Mouse (Mus musculus) heart, embryonic 16.5 days (tissue): ENCODE results near the gene B3galt2. TPM values are rescaled to one million over a fixed set of nuclear protein-coding genes. Genes with fewer than 3 reads are reported as not detected.
"Not testable (repeated sequence)": the region's sequence is repeated elsewhere in the genome, so short reads cannot be mapped to it uniquely, and the experiment has no call there.

ENCODE experiments used
- ATAC-seq: fragments of 200-750 bp; cut with Nextera tagmentation; replicated peaks from 2 replicates; pipeline ENCODE4 v1.8.0; 2017; ENCODE audit warnings: moderate number of reproducible peaks; ENCODE audit not compliant: insufficient read depth, low FRiP score; ENCODE audit errors: extremely low read depth
- H3K27ac ChIP-seq: fragments of 300-500 bp; sonication (generic); 2 replicates; pipeline ENCODE4 v1.5.1; 2014; ENCODE audit warnings: mild to moderate bottlenecking, low read length, control low read depth, moderate library complexity
- H3K27me3 ChIP-seq: fragments of 300-500 bp; sonication (generic); 2 replicates; pipeline ENCODE4 v1.6.1; 2014; ENCODE audit warnings: low read length, mixed read lengths; ENCODE audit not compliant: control insufficient read depth, insufficient read depth
- H3K36me3 ChIP-seq: fragments of 300-500 bp; sonication (generic); 2 replicates; pipeline ENCODE4 v1.6.1; 2014; ENCODE audit not compliant: control insufficient read depth, insufficient read depth
- H3K4me1 ChIP-seq: fragments of 300-500 bp; sonication (generic); 2 replicates; pipeline ENCODE4 v1.6.1; 2014; ENCODE audit warnings: low read length, mixed read lengths; ENCODE audit not compliant: control insufficient read depth, insufficient read depth
- H3K4me2 ChIP-seq: fragments of 300-500 bp; sonication (generic); 2 replicates; pipeline ENCODE4 v1.6.1; 2014; ENCODE audit warnings: low read depth, mild to moderate bottlenecking, control low read depth, low read length
- H3K4me3 ChIP-seq: fragments of 300-500 bp; sonication (generic); 2 replicates; pipeline ENCODE4 v1.5.1; 2014; ENCODE audit warnings: mild to moderate bottlenecking, control low read depth, low read length
- H3K9ac ChIP-seq: fragments of 300-500 bp; sonication (generic); 2 replicates; pipeline ENCODE4 v1.6.1; 2014; ENCODE audit warnings: low read length, control low read depth
- H3K9me3 ChIP-seq: fragments of 300-500 bp; sonication (generic); replicated peaks from 2 replicates; pipeline ENCODE4 v1.6.1; 2016; ENCODE audit warnings: low read length; ENCODE audit not compliant: control insufficient read depth
- WGBS: fragments of 180-500 bp; shearing (Covaris S2); extraction: QIAGEN DNeasy Blood & Tissue Kit; methylation state at CpG from one replicate; pipeline ENCODE4 v1.1.7; 2014; 5-methylcytosine and 5-hydroxymethylcytosine counted together
- polyA plus RNA-seq: library from polyadenylated mRNA; unstranded; fragments of >200 nt; fragmentation: Nextera tagmentation; extraction: Ambion mirVana; gene quantifications from 2 replicates; pipeline ENCODE4 v1.2.1, GENCODE M21; 2015

B3galt2 gene
- polyA plus RNA-seq, 1 experiment from 2014 or later, result 0.12 TPM

DNA sequence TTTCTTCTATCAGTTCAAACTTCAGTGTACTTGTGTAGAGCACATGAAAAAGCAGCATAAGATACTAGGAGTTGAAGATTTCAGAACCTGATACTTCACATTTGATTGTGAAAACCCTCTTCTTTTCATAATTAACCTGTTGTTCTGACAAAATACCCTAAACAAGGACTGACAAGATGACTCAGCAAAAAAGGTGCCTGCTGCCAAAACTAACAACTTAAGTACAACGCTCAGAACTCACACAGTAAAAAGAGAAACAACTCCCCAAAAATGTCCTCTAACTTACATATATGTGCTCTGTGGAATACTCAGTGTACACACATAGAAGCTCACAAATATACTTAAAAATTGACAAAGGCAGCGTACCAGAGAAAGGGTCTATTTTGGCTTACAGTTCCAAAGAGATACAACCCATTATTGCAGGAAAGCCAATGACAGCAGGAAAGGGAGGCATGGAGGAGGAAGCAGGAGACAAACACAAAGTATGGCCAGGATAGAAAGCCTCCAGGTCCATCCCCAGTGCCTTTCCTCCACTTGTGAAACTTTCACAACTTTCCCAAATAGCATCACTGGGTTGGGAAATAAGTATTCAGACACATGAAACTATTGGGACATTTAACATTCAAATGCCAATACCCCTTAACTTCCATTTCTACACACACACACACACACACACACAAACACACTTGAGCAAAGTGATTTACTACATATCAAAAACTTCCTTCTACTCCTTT is 7.4 kb upstream of the B3galt2 start:
- no peak for ATAC-seq
- Histone ChIP-seq H3K4me3 (no peak overlapping the region), H3K36me3 (no peaks in the 10 kb centered on the region), H3K4me2 (no peak overlapping the region), H3K9ac (no peak overlapping the region), H3K4me1 (no peaks in the 10 kb centered on the region), H3K27ac (no peak overlapping the region), H3K9me3 (no peaks in the 10 kb centered on the region), H3K27me3 (no peaks in the 10 kb centered on the region)
- 78% methylated on average over 2 of the region's 2 CpGs for WGBS

DNA sequence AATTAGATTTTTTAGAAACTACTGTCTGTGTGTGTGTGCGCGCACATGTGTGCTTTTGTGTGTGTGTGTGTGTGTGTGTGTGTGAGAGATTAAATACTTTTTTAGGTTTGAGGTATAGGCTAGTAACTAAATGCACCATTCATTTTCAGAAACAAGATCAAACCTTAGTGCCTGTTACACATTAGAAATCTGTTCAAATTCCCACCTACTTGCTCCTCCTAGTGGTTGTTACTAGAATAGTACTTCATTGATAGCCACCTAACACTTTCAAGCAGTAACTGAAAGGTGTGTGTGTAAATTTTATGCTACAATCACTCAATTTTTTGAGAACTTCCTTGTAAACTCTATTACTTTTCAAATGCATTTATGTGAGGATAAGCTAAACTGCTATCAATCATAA is 3.8 kb downstream of the B3galt2 start:
- Histone ChIP-seq H3K4me1 (no peaks in the 10 kb centered on the region; the same call in 1 of the 2 replicates), H3K9me3 (no peaks in the 10 kb centered on the region), H3K27me3 (no peaks in the 10 kb centered on the region), H3K4me2 (no peak overlapping the region), H3K4me3 (no peak overlapping the region), H3K36me3 (no peaks in the 10 kb centered on the region), H3K9ac (no peak overlapping the region), H3K27ac (no peak overlapping the region)
- no peak for ATAC-seq
- WGBS, result 94% methylated on average over 2 of the region's 2 CpGs

DNA sequence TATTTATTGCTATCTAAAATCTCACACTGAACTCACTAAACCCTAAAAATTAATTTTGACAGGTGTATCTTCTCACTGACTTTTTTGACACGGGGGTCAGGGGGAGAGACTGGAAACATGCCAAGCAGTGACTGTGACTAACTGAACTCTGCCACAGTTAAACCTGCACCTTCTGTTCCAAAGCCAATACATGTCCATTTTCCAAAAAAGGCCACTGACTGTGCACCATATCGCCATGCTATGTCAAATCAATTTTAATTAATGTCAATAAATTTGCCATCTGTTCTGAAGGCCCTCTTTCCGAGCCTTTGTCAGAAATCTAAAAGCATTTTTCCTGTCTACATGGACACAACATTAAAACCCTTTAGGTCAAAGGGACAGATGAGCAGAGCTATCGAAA is 4.9 kb downstream of the B3galt2 start:
- Histone ChIP-seq H3K4me2 (no peak overlapping the region), H3K9ac (no peak overlapping the region), H3K36me3 (peaks cover 4% of the 10 kb centered on the region), H3K9me3 (no peaks in the 10 kb centered on the region), H3K4me1 (no peaks in the 10 kb centered on the region; the same call in 1 of the 2 replicates), H3K27me3 (no peaks in the 10 kb centered on the region), H3K27ac (no peak overlapping the region), H3K4me3 (no peak overlapping the region)
- 70% methylated on average over 4 of the region's 4 CpGs for WGBS
- ATAC-seq, result no peak

DNA sequence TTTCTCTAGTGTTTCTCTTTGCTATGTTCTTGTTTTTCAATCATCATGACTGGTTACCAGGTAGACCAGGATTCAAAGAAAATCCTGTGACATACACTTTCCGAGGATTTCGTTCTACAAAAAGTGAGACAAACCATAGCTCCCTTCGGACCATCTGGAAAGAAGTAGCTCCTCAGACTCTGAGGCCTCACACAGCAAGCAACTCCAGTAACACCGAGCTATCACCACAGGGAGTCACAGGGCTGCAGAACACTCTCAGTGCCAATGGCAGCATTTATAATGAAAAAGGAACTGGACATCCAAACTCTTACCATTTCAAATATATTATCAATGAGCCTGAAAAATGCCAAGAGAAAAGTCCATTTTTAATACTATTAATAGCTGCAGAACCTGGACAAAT is 5.8 kb downstream of the B3galt2 start:
- 84% methylated on average over 4 of the region's 4 CpGs for WGBS
- Histone ChIP-seq H3K4me1 (no peaks in the 10 kb centered on the region), H3K27ac (no peak overlapping the region), H3K9ac (no peak overlapping the region), H3K36me3 (peaks cover 5% of the 10 kb centered on the region), H3K9me3 (no peaks in the 10 kb centered on the region), H3K4me2 (no peak overlapping the region), H3K27me3 (no peaks in the 10 kb centered on the region), H3K4me3 (no peak overlapping the region)
- no peak for ATAC-seq

DNA sequence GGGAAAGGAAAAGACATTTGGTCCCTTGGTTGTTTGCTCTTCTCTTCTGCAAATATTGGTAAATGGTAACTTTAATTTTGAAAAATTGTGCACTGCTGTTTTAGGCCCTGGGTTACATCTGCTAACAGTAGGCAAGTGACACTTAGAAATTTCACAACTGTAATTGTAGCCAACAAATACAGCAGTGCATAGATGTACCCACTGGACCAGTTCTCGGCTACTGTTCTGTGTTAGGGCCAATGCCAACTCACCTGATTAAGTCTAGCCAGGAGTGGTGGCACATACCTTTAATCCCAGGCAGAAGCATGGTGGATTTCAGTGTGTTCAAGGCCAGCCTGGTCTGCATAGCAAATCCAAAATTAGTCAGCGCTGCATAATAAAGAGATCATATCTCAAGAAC is 9.9 kb downstream of the B3galt2 start:
- Histone ChIP-seq H3K4me1 (no peaks in the 10 kb centered on the region), H3K36me3 (peaks cover 10% of the 10 kb centered on the region), H3K9ac (no peak overlapping the region), H3K9me3 (no peaks in the 10 kb centered on the region), H3K27ac (no peak overlapping the region), H3K4me2 (no peak overlapping the region), H3K27me3 (no peaks in the 10 kb centered on the region), H3K4me3 (no peak overlapping the region)
- WGBS, result 92% methylated on average over 2 of the region's 2 CpGs
- no peak for ATAC-seq

DNA sequence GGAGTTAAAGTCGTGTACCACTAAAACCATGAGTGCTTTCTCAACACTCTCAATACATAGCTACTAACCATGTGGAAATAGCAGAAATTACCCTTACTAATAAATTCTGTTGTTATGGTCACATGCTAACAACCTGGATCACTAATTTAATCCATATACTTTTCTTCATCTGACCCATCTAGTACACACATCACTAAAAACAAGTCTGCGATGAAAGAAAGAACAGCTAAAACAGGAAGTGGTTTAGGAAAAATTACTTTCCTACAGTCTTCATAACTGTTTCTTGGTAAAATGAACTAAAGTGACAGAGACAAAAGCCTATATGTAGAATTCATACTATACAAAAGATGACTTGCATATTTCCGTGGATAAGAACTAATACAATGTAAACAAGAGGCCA is 13.2 kb downstream of the B3galt2 start:
- Histone ChIP-seq H3K4me1 (no peaks in the 10 kb centered on the region), H3K9me3 (no peaks in the 10 kb centered on the region), H3K36me3 (peaks cover 10% of the 10 kb centered on the region), H3K4me2 (no peak overlapping the region), H3K9ac (no peak overlapping the region), H3K4me3 (no peak overlapping the region), H3K27ac (no peak overlapping the region), H3K27me3 (no peaks in the 10 kb centered on the region)
- ATAC-seq, result no peak
- WGBS, result 85% methylated on average over 3 of the region's 3 CpGs

DNA sequence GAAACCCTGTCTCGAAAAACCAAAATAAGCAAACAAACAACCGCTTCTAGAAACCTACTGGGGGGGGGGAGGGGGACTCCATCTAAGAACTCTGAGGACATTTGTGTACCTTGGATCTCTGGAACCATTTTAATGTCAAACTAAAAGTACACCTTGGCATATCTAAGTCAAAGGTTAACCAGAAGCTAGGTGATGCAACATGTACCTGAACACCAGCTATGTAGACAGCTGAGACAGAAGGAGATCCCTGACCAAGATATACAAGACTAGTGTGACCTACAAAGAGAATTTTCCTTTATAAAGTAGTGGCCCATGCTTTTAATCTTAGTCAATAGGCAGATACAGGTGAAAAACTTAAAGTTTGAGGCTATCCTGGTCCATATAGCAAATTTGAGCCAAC is 22.7 kb downstream of the B3galt2 start:
- no peak for ATAC-seq
- Histone ChIP-seq H3K9ac (no peak overlapping the region), H3K9me3 (no peaks in the 10 kb centered on the region), H3K4me2 (no peak overlapping the region), H3K36me3 (peaks cover 3% of the 10 kb centered on the region; the same call in 1 of the 2 replicates), H3K4me1 (no peaks in the 10 kb centered on the region), H3K4me3 (no peak overlapping the region), H3K27ac (no peak overlapping the region), H3K27me3 (no peaks in the 10 kb centered on the region)
- WGBS, result 91% methylated on average over 2 of the region's 2 CpGs

DNA sequence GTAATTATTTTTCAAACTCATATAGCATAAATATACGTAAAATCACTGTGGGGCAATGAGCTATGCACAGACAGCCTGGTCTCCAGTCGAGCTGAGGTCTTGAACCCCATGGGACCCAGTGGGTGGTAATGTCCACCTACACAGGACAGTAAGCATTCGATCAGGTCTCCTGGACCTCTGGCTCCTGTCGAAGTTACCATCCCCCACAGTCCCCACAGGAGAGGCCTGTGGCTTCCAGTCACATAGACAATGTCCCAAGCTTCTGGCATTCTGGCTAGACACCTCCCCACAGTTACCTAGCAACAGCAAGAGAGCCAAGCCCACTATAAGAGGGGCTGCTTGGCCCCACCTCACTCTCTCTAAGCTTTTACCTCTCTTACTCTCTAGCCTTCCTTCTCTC is 24.3 kb downstream of the B3galt2 start:
- not testable (repeated sequence) for H3K27ac ChIP-seq, H3K9me3 ChIP-seq, H3K4me1 ChIP-seq, H3K4me3 ChIP-seq, H3K9ac ChIP-seq, ATAC-seq, H3K36me3 ChIP-seq, H3K4me2 ChIP-seq, H3K27me3 ChIP-seq
- 89% methylated on average over 4 of the region's 4 CpGs for WGBS

DNA sequence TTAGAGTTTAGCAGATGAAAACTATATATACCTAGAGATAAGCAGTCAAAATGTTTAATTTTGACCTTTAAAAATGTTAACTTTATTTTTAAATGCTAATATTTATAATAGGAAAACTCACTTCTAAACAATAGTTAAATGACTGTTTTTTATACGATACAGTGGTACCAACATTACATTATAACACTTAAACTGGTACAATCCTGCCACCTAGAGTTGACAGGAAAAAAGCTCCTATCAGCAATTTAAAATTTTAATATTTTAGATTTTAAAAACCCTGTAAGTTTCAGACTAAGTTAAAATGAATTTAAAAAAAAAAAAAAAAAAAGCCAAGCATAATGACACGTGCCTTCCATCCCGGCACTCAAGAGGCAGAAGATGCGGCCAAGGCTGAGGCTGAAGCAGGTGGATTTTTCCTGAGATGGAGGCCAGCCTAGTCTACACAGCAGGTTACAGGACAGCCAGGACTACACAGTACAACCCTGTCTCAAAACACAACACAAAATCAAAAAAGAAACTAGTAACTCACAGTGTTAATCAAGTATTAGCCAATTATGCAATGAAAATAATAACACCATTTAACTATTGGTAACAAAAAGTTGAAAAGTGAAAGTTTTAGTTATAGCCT is 35.4 kb downstream of the B3galt2 start:
- H3K9me3 ChIP-seq, result no peaks in the 10 kb centered on the region
- ATAC-seq, result no peak
- peaks cover 21% of the 10 kb centered on the region for H3K36me3 ChIP-seq
- 86% methylated on average over 4 of the region's 4 CpGs for WGBS
- H3K4me3 ChIP-seq, result no peak overlapping the region
- H3K4me1 ChIP-seq, result no peaks in the 10 kb centered on the region
- H3K27ac ChIP-seq, result no peak overlapping the region
- no peak overlapping the region for H3K4me2 ChIP-seq
- no peak overlapping the region for H3K9ac ChIP-seq
- no peaks in the 10 kb centered on the region for H3K27me3 ChIP-seq
